Mouse (Mus musculus): ENCODE measurements around the gene Pdia4. TPM values are rescaled to one million over a fixed set of nuclear protein-coding genes. Genes with fewer than 3 reads are reported as not detected.

Gene Pdia4
- total RNA-seq, 4 experiments from 2014 or later: 55.5 to 94.5 (median 72.9) TPM

- DNase-seq (ENCODE audit: low spot score in 2 of 2): peak in 1 of 2 experiments; percentile 2
Measured at GRCm38 (mm10) chr6:47762686-47763085, 50.5 kb downstream of the Pdia4 start.

DNA sequence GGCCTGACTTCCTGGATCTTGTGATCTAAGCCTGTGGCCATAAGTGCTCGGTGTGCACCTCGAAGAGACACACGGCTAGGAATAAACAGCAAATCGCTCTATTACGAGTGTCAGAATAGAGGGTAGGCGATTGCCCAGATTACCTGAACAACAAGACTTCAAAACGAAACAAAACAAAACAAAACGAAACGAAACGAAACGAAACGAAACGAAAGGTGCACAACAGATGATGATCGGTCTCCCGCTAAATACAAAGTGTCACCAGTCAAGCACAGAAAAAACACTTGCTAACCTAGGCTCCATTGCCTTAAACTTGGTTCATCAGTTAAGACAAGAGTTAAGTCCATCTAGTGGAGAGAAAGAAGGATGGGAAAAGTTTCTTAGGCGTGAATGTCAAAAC, 53.8 kb downstream of the Pdia4 start:
- DNase-seq (ENCODE audit: low spot score in 2 of 2): peak in 1 of 2 experiments; percentile 2

DNA sequence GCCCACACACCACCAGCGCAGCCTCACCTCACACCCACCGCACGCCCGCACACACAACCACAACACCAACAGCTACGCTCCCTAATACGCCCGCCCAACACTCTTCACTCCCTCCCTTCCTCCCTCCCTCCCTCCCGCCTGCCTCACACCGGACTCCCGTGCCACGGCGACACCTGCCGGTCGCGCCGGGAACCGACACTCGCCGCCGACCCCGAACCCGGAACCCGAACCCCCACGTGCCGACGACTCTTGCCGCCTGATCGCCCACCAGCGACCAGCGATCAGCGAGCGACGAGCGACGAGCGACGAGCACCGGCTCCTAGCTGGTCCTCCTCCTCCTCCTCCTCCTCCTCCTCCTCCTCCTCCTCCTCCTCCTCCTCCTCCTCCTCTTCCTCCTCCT, 55.4 kb downstream of the Pdia4 start:
- peak; percentile 94 to 97 for DNase-seq (ENCODE audit: low spot score in 2 of 2)

DNA sequence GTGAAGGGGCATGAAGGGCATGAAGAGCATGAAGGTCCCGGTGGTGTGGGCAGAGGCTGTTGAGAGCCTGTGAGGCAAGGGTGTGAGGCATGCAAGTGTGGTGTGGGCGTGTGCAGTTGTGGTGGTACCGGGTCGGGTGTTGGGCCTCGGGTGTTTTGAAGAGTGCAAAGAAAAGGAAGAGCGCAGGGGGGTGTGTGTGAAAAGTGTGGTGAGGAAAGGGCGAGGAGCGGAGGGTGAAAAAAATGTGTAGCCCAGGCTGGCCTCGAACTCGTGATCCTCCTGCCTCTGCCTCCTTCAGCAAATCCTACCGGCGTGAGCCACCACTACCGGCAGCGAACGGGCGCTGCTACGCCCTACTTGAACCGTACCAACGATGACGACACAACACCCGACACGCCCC, 55.8 kb downstream of the Pdia4 start:
- peak in 1 of 2 experiments; percentile 1 for DNase-seq (ENCODE audit: low spot score in 2 of 2)

GRCm38 (mm10) chr6:47753144-47753543, 60.1 kb downstream of the Pdia4 start:
- DNase-seq (ENCODE audit: low spot score in 2 of 2): peak in 1 of 2 experiments; percentile 31

GRCm38 (mm10) chr6:47748306-47748705, 64.9 kb downstream of the Pdia4 start:
- peak; percentile 94 to 97 for DNase-seq (ENCODE audit: low spot score in 2 of 2)

DNA sequence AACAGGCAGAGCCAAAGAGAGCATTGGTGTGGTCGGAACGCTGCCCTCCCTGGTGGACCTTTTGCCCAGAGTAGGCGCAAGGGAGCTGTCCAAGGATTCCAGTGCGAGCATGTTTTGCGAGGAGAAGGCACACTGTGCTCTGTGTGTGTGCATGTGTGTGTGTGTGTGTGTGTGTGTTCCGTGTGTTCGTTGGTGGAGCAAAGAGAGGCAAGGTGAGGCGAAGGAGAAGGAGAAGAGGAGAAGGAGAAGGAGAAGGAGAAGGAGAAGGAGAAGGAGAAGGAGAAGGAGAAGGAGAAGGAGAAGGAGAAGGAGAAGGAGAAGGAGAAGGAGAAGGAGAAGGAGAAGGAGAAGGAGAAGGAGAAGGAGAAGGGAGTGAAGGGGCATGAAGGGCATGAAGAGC, 65.3 kb downstream of the Pdia4 start:
- peak in 1 of 2 experiments; percentile 3 for DNase-seq (ENCODE audit: low spot score in 2 of 2)

Small RNA genes within 50 kb of the gene (microRNA-seq; reads per million reads assigned to microRNA genes)
- 0 to 0.96 reads per million in 2 experiments for gene Mir704

Other genes starting within 250 kb of the Pdia4 start
- 10 to 100 TPM; 11.9 to 17.5 (median 12.8) TPM for gene Ezh2, start 218.1 kb downstream of the Pdia4 start, total RNA-seq (2022)
- 1 to 10 TPM; 4.9 to 5.7 (median 5.0) TPM for gene Zfp786, start 17.4 kb upstream of the Pdia4 start, total RNA-seq (2022)
- gene Zfp398, start 22.2 kb upstream of the Pdia4 start, total RNA-seq (2022): 10 to 100 TPM; 21.2 to 27.1 (median 24.1) TPM
- gene Zfp282, start 63.8 kb upstream of the Pdia4 start, total RNA-seq (2022): 10 to 100 TPM; 11.8 to 15.1 (median 12.4) TPM
- gene Zfp212, start 107.0 kb upstream of the Pdia4 start, total RNA-seq (2022): 10 to 100 TPM; 20.1 to 24.0 (median 21.5) TPM
- 10 to 100 TPM; 17.9 to 25.6 (median 22.3) TPM for gene Zfp956, start 140.0 kb upstream of the Pdia4 start, total RNA-seq (2022)
- gene Zfp777, start 235.5 kb upstream of the Pdia4 start, total RNA-seq (2022): 10 to 100 TPM; 32.7 to 40.3 (median 37.8) TPM